Mouse (Mus musculus): ENCODE results near the gene BC034090.

The BC034090 gene

DNA sequence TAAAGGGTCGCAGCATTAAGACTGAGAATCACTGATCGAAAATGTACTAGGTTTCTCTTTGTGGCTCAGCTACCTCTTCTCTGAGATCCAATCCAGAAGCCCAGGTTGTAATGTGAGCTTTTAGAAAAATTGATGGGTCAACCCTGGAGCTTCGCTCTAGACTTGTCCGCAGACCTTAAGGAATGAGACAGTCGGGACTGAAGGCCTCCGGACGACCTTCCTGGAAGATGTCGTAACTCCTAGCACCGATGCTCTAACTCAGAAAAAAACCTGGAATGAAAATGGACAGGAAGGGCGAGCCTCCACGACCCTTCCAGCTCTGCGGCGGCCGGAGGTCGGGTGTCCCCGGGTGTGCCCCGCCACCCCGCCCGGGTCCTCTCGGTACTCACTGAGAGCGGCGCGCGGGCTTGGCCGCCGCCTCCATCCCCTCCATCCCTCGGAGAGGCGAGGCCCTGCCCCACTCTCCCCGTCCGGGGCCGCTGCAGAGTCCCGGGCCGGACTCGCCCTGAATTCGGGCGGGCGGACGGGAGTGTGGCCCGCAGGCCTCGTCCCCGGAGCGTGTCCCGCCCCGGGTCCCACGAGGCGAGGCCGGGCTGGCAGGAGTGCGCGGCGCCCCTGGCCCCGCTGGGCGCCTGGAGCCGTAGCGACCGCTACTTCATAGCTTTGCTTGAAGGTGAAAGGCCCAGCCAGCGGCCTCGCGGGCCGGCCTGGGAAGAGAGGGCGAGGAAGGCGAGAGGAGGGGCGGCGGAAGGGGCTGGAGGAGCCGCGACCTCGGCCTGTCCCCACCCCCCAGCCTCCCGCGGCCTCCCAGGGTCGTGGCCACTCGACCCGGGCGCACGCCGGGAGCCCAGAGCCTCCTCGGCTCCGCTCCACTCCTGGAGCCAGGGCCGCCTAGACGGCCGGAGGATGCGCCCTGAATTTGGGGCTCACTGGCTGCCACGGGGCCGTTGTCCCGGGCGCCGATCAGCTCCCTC is at the start of gene BC034090:
Gene BC034090, minus strand, starts transcription at position 648 of the 974 bp plus-strand sequence.
- no peaks in the 10 kb centered on the region for H3K9me3 ChIP-seq (ENCODE audit: low read length)
- TF ChIP-seq POU5F1 (IDR thresholded peaks at IDR 0.05; ENCODE audit: borderline replicate concordance, low read length) (no peak), CTCF (conservative IDR thresholded peaks at IDR 0.05; ENCODE audit: low read length) (no peak), NANOG (IDR thresholded peaks at IDR 0.05; ENCODE audit: borderline replicate concordance, low read length) (no peak)
- H3K36me3 ChIP-seq (ENCODE audit: insufficient read depth, low read length) = no peaks in the 10 kb centered on the region
- peaks cover 82% of the 10 kb centered on the region for H3K27me3 ChIP-seq (ENCODE audit: insufficient read depth, low read length)
- peak within 1 kb of the TSS; percentile 80 for H3K4me3 ChIP-seq (replicated peaks; ENCODE audit: low read length)
- peaks cover 57% of the 10 kb centered on the region for H3K4me1 ChIP-seq (replicated peaks; ENCODE audit: low read depth, low read length)

DNA sequence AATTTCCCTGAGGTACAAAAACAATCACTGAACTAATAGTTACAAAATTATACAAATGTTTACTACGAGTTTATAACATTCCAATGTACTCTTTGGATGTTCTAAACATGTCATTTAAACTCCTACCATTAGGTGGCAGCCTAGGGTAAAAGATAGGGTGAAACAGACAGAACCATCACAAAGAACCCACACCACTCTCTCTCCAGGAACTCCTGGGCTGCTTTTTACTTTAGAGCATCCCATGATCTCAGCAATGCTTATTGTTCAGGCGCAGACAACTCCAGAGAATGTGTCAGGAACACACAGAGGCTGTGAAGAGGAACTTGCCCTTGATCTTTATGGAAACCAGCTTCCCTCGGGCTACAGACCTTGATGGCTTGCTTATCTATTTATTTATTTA is 49.2 kb upstream of the BC034090 start:
- no peak for TF ChIP-seq POU5F1 (IDR thresholded peaks at IDR 0.05; ENCODE audit: borderline replicate concordance, low read length)
- TF ChIP-seq CTCF (conservative IDR thresholded peaks at IDR 0.05; ENCODE audit: low read length) = peak; percentile 31
- no peak for TF ChIP-seq NANOG (IDR thresholded peaks at IDR 0.05; ENCODE audit: borderline replicate concordance, low read length)
- peaks cover 5% of the 10 kb centered on the region; the same call in 1 of the 2 replicates for H3K36me3 ChIP-seq (ENCODE audit: insufficient read depth, low read length)
- H3K4me1 ChIP-seq (replicated peaks; ENCODE audit: low read depth, low read length) = no peaks in the 10 kb centered on the region
- H3K9me3 ChIP-seq (ENCODE audit: low read length) = no peaks in the 10 kb centered on the region
- no peak overlapping the region for H3K4me3 ChIP-seq (replicated peaks; ENCODE audit: low read length)
- H3K27me3 ChIP-seq (ENCODE audit: insufficient read depth, low read length) = no peaks in the 10 kb centered on the region

DNA sequence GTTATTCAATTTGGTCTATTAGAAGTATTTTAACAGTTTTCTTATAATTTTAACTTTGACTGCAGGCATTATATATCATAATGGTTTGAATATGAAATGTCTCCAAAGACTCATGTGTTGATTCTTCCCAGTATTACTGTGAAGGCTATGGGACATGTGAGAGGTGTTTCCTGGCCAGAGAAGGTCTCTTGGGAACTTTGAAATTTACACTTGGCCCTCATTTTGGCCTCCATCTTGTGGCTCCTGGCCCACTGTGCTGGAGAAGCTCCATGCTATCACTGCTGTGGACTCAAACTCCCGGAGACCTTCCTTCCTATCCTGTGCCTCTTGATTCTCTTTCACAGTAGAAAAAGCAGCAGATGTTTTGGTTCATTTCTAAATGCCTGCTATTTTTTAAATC is 45.2 kb upstream of the BC034090 start:
- no peaks in the 10 kb centered on the region for H3K9me3 ChIP-seq (ENCODE audit: low read length)
- peaks cover 9% of the 10 kb centered on the region; the same call in 1 of the 2 replicates for H3K36me3 ChIP-seq (ENCODE audit: insufficient read depth, low read length)
- H3K4me3 ChIP-seq (replicated peaks; ENCODE audit: low read length) = no peak overlapping the region
- TF ChIP-seq POU5F1 (IDR thresholded peaks at IDR 0.05; ENCODE audit: borderline replicate concordance, low read length) (no peak), CTCF (conservative IDR thresholded peaks at IDR 0.05; ENCODE audit: low read length) (no peak), NANOG (IDR thresholded peaks at IDR 0.05; ENCODE audit: borderline replicate concordance, low read length) (no peak)
- no peaks in the 10 kb centered on the region for H3K4me1 ChIP-seq (replicated peaks; ENCODE audit: low read depth, low read length)
- no peaks in the 10 kb centered on the region for H3K27me3 ChIP-seq (ENCODE audit: insufficient read depth, low read length)

- Histone ChIP-seq H3K4me3 (replicated peaks; ENCODE audit: low read length) (no peak overlapping the region), H3K9me3 (ENCODE audit: low read length) (no peaks in the 10 kb centered on the region), H3K27me3 (ENCODE audit: insufficient read depth, low read length) (no peaks in the 10 kb centered on the region), H3K36me3 (ENCODE audit: insufficient read depth, low read length) (peaks cover 9% of the 10 kb centered on the region; the same call in 1 of the 2 replicates), H3K4me1 (replicated peaks; ENCODE audit: low read depth, low read length) (no peaks in the 10 kb centered on the region)
- TF ChIP-seq POU5F1 (IDR thresholded peaks at IDR 0.05; ENCODE audit: borderline replicate concordance, low read length) (no peak), CTCF (conservative IDR thresholded peaks at IDR 0.05; ENCODE audit: low read length) (no peak), NANOG (IDR thresholded peaks at IDR 0.05; ENCODE audit: borderline replicate concordance, low read length) (no peak)
Observed at GRCm38 (mm10) chr1:155288033-155288432, 43.8 kb upstream of the BC034090 start.

- H3K4me3 ChIP-seq (replicated peaks; ENCODE audit: low read length) = no peak overlapping the region
- no peaks in the 10 kb centered on the region for H3K27me3 ChIP-seq (ENCODE audit: insufficient read depth, low read length)
- 0 out of 2 replicates have a peak, but pooled peaks cover 4% of the 10 kb centered on the region for H3K4me1 ChIP-seq (replicated peaks; ENCODE audit: low read depth, low read length)
- peaks cover 6% of the 10 kb centered on the region; the same call in 1 of the 2 replicates for H3K36me3 ChIP-seq (ENCODE audit: insufficient read depth, low read length)
- no peaks in the 10 kb centered on the region for H3K9me3 ChIP-seq (ENCODE audit: low read length)
- no peak for TF ChIP-seq CTCF (conservative IDR thresholded peaks at IDR 0.05; ENCODE audit: low read length)
- no peak for TF ChIP-seq POU5F1 (IDR thresholded peaks at IDR 0.05; ENCODE audit: borderline replicate concordance, low read length)
- no peak for TF ChIP-seq NANOG (IDR thresholded peaks at IDR 0.05; ENCODE audit: borderline replicate concordance, low read length)
Observed at GRCm38 (mm10) chr1:155283808-155284207, 39.6 kb upstream of the BC034090 start.

- TF ChIP-seq CTCF (conservative IDR thresholded peaks at IDR 0.05; ENCODE audit: low read length) = peak; percentile 58
- no peak for TF ChIP-seq NANOG (IDR thresholded peaks at IDR 0.05; ENCODE audit: borderline replicate concordance, low read length)
- no peaks in the 10 kb centered on the region for H3K27me3 ChIP-seq (ENCODE audit: insufficient read depth, low read length)
- H3K36me3 ChIP-seq (ENCODE audit: insufficient read depth, low read length) = peaks cover 2% of the 10 kb centered on the region; the same call in 1 of the 2 replicates
- no peaks in the 10 kb centered on the region for H3K9me3 ChIP-seq (ENCODE audit: low read length)
- H3K4me3 ChIP-seq (replicated peaks; ENCODE audit: low read length) = no peak overlapping the region
- peaks cover 10% of the 10 kb centered on the region for H3K4me1 ChIP-seq (replicated peaks; ENCODE audit: low read depth, low read length)
Observed at GRCm38 (mm10) chr1:155281003-155281793, 37.0 kb upstream of the BC034090 start.

GRCm38 (mm10) chr1:155280306-155280705 is 36.1 kb upstream of the BC034090 start:
- peaks cover 2% of the 10 kb centered on the region; the same call in 1 of the 2 replicates for H3K36me3 ChIP-seq (ENCODE audit: insufficient read depth, low read length)
- TF ChIP-seq POU5F1 (IDR thresholded peaks at IDR 0.05; ENCODE audit: borderline replicate concordance, low read length) (no peak), CTCF (conservative IDR thresholded peaks at IDR 0.05; ENCODE audit: low read length) (no peak), NANOG (IDR thresholded peaks at IDR 0.05; ENCODE audit: borderline replicate concordance, low read length) (no peak)
- H3K4me1 ChIP-seq (replicated peaks; ENCODE audit: low read depth, low read length) = peaks cover 10% of the 10 kb centered on the region
- H3K9me3 ChIP-seq (ENCODE audit: low read length) = no peaks in the 10 kb centered on the region
- H3K4me3 ChIP-seq (replicated peaks; ENCODE audit: low read length) = no peak overlapping the region
- H3K27me3 ChIP-seq (ENCODE audit: insufficient read depth, low read length) = no peaks in the 10 kb centered on the region
